Comparison of ENCODE assay signal across 8 mouse cellular contexts in genomic region chr9:77802461-77802860, GRCm38 (mm10). TPM values are rescaled to one million over a fixed set of nuclear protein-coding genes. Genes with fewer than 3 reads are reported as not detected.
DNase-seq lines count a peak whose midpoint lies in the region; ATAC-seq and TF ChIP-seq lines count a peak whose summit lies in the region.

No protein-coding gene starts in this region.

- no peak overlapping the region for H3K4me2 ChIP-seq in forebrain, embryonic 13.5 days

- no peaks in the 10 kb centered on the region for H3K27me3 ChIP-seq in forebrain, embryonic 13.5 days

- in situ Hi-C loops in ES-E14 (cut with MboI; ENCODE audit: low sequenced_read_pairs in 2 of 2, unreplicated experiment in 2 of 2), result loop anchor here in 1 of 2 experiments (10.0 kb wide), 1 partner anchor 232 kb away; no protein-coding TSS in a partner anchor

- WGBS in forebrain, embryonic 13.5 days, result 59% methylated on average over 7 of the region's 7 CpGs

- H3K9me3 ChIP-seq in ES-E14 (ENCODE audit: control insufficient read depth, insufficient read depth, low read depth, low read length), result no peaks in the 10 kb centered on the region
- no peaks in the 10 kb centered on the region for H3K9me3 ChIP-seq in forebrain, embryonic 13.5 days (replicated peaks)

- ATAC-seq in forebrain, embryonic 13.5 days, result no peak

- no peak overlapping the region for H3K4me3 ChIP-seq in ES-E14 (ENCODE audit: insufficient read depth in 1 of 2, low read depth in 1 of 2, low read length in 2 of 2, poor library complexity in 1 of 2, severe bottlenecking in 1 of 2)
- H3K4me3 ChIP-seq in forebrain, embryonic 13.5 days, result no peak overlapping the region

- DNase-seq in embryo, embryonic 10 days (ENCODE audit: low spot score), result peak; percentile 69
- no peak for DNase-seq in embryo, embryonic 9.5 days (ENCODE audit: extremely low spot score)
- peak; percentile 12 to 27 for DNase-seq in left cerebral cortex, adult 18-20 months (ENCODE audit: low spot score in 2 of 2)
- no peak for DNase-seq in left cerebral cortex, postnatal 36 days (ENCODE audit: low spot score in 2 of 2)
- no peak for DNase-seq in ES-E14 (ENCODE audit: low read depth, low spot score)
- peak; percentile 23 for DNase-seq in embryo, embryonic 11.5 days (ENCODE audit: low read depth, low spot score)
- peak; percentile 62 for DNase-seq in lung, postnatal 36 days

- H3K4me1 ChIP-seq in ES-E14 (ENCODE audit: control insufficient read depth in 2 of 2, insufficient read depth in 2 of 2, low read length in 2 of 2, poor library complexity in 1 of 2), result no peaks in the 10 kb centered on the region
- peaks cover 12% of the 10 kb centered on the region for H3K4me1 ChIP-seq in forebrain, embryonic 13.5 days

- no peak overlapping the region for H3K9ac ChIP-seq in ES-E14 (ENCODE audit: insufficient read depth, low read depth, low read length, poor library complexity, severe bottlenecking)
- no peak overlapping the region for H3K9ac ChIP-seq in forebrain, embryonic 13.5 days

- no peak overlapping the region for H3K27ac ChIP-seq in ES-E14 (ENCODE audit: insufficient read depth, low read depth, low read length, poor library complexity, severe bottlenecking)
- no peak overlapping the region for H3K27ac ChIP-seq in forebrain, embryonic 13.5 days

- no peaks in the 10 kb centered on the region for H3K36me3 ChIP-seq in ES-E14 (ENCODE audit: control insufficient read depth, insufficient read depth, low read length, poor library complexity, severe bottlenecking)
- no peaks in the 10 kb centered on the region for H3K36me3 ChIP-seq in forebrain, embryonic 13.5 days (ENCODE audit: poor library complexity, severe bottlenecking)

- intact Hi-C loops in left cerebral cortex, postnatal 36 days (cut with DNase I), result no loop called here

TF ChIP-seq in ES-E14, 5 proteins besides CTCF, POLR2A, EP300 and RAD21:
- peak; percentile 62; the same call in 1 of the 2 replicates for TF ChIP-seq ZC3H11A (IDR thresholded peaks at IDR 0.05; ENCODE audit: borderline replicate concordance, low read depth, low read length)
- TF ChIP-seq ZNF384 (IDR thresholded peaks at IDR 0.05; ENCODE audit: low read depth, low read length), result no peak

RNA-seq across cellular contexts. Expression of gene Gclc, which starts 48.1 kb away (rescaled TPM):
- 10 to 100 TPM; 44.0 to 49.5 TPM for total RNA-seq in left cerebral cortex, adult 18-20 months (2021)
- 10 to 100 TPM; 43.3 to 44.6 TPM for total RNA-seq in left cerebral cortex, postnatal 36 days (2021)
- total RNA-seq in ES-E14 (2012; rRNA removed), result 25.2 and 30.1 TPM in 2 replicates
- 17.2 and 17.5 TPM in 2 replicates for polyA plus RNA-seq in forebrain, embryonic 13.5 days (2015; fragmentation: Nextera tagmentation; extraction: Ambion mirVana)

Comparison
In these comparisons a context has a peak if more than half of its experiments do, and no peak if none do; other contexts are left out.
1. DNase-seq: peak in embryo, embryonic 10 days (single experiment), left cerebral cortex, adult 18-20 months (2 of 2), embryo, embryonic 11.5 days (single experiment) and lung, postnatal 36 days (single experiment); none in embryo, embryonic 9.5 days (single experiment), left cerebral cortex, postnatal 36 days (0 of 2) and ES-E14 (single experiment).